9 mouse cellular contexts compared by ENCODE assay signal in genomic region chr11:85644027-85644747, GRCm38 (mm10).
DNase-seq lines count a peak whose midpoint lies in the region; ATAC-seq and TF ChIP-seq lines count a peak whose summit lies in the region.
"Had no signal": no experiment of that assay in that cellular context is flagged by ENCODE, and none has a peak within 500 bp of the region (broad histone marks: within the 10 kb centered on the region; RNA-seq: fewer than 3 reads in every experiment).

No protein-coding gene starts in this region.

- DNase-seq in heart, embryonic 10.5 days (ENCODE audit: low spot score) = no peak
- no peak for DNase-seq in heart, adult 2 months
- DNase-seq in lung, postnatal 0 days (ENCODE audit: low spot score) = no peak
- DNase-seq in lung, postnatal 36 days = no peak
- DNase-seq in frontal cortex, postnatal 25 days (ENCODE audit: low spot score in 2 of 2) = no peak
- DNase-seq in thymus, postnatal 25 days = no peak

- intact Hi-C loops in heart, adult 2 months (cut with DNase I) = loop anchor here (5.0 kb wide), 1 partner anchor 178 kb away; no protein-coding TSS in a partner anchor

- WGBS in heart, embryonic 10.5 days = 40% methylated on average over 12 of the region's 12 CpGs
- WGBS in heart, adult 2 months = 66% methylated on average over 12 of the region's 12 CpGs
- 38% methylated on average over 12 of the region's 12 CpGs for WGBS in lung, postnatal 0 days
- WGBS in intestine, embryonic 15.5 days = 49% methylated on average over 12 of the region's 12 CpGs

- H3K9me3 ChIP-seq in heart, embryonic 10.5 days = no peaks in the 10 kb centered on the region
- H3K9me3 ChIP-seq in lung, postnatal 0 days (ENCODE audit: low read length) = no peaks in the 10 kb centered on the region
- no peaks in the 10 kb centered on the region for H3K9me3 ChIP-seq in intestine, embryonic 15.5 days

- H3K27me3 ChIP-seq in heart, embryonic 10.5 days (ENCODE audit: insufficient read depth, poor library complexity, severe bottlenecking) = no peaks in the 10 kb centered on the region
- H3K27me3 ChIP-seq in heart, adult 2 months (ENCODE audit: control insufficient read depth, insufficient read depth, low read length) = no peaks in the 10 kb centered on the region
- H3K27me3 ChIP-seq in lung, postnatal 0 days (replicated peaks; ENCODE audit: insufficient read depth, low read length) = no peaks in the 10 kb centered on the region
- no peaks in the 10 kb centered on the region for H3K27me3 ChIP-seq in intestine, embryonic 15.5 days (replicated peaks)

- no peak overlapping the region for H3K9ac ChIP-seq in heart, adult 2 months (ENCODE audit: low read depth, low read length)
- no peak overlapping the region for H3K9ac ChIP-seq in lung, postnatal 0 days (replicated peaks; ENCODE audit: low read depth)
- no peak overlapping the region for H3K9ac ChIP-seq in intestine, embryonic 15.5 days

- H3K4me1 ChIP-seq in heart, embryonic 10.5 days = peaks cover 52% of the 10 kb centered on the region
- no peaks in the 10 kb centered on the region for H3K4me1 ChIP-seq in heart, adult 2 months (ENCODE audit: control insufficient read depth, insufficient read depth, low read length)
- H3K4me1 ChIP-seq in lung, postnatal 0 days (ENCODE audit: insufficient read depth, low read depth, low read length) = no peaks in the 10 kb centered on the region
- H3K4me1 ChIP-seq in intestine, embryonic 15.5 days (replicated peaks) = peaks cover 12% of the 10 kb centered on the region

- no peak for TF ChIP-seq CTCF in heart, adult 2 months (IDR thresholded peaks at IDR 0.05)
- TF ChIP-seq CTCF in lung, postnatal 0 days (IDR thresholded peaks at IDR 0.05) = peak; percentile 24; the same call in 1 of the 2 replicates

- H3K4me3 ChIP-seq in heart, embryonic 10.5 days = 0 out of 2 replicates have a peak overlapping the region, but pooled peaks have one; percentile 12
- no peak overlapping the region for H3K4me3 ChIP-seq in heart, adult 2 months
- H3K4me3 ChIP-seq in lung, postnatal 0 days (ENCODE audit: low read depth, low read length) = no peak overlapping the region
- no peak overlapping the region for H3K4me3 ChIP-seq in intestine, embryonic 15.5 days (replicated peaks)
- H3K4me3 ChIP-seq: myocyte had no signal

- H3K27ac ChIP-seq in heart, embryonic 10.5 days = peak overlapping the region; percentile 79
- no peak overlapping the region for H3K27ac ChIP-seq in heart, adult 2 months
- H3K27ac ChIP-seq in lung, postnatal 0 days (ENCODE audit: low read length) = peak overlapping the region; percentile 69
- H3K27ac ChIP-seq in intestine, embryonic 15.5 days = peak overlapping the region; percentile 54; the same call in 1 of the 2 replicates

- H3K36me3 ChIP-seq in heart, embryonic 10.5 days = no peaks in the 10 kb centered on the region
- H3K36me3 ChIP-seq in heart, adult 2 months (ENCODE audit: control insufficient read depth, insufficient read depth, low read length) = no peaks in the 10 kb centered on the region
- H3K36me3 ChIP-seq in lung, postnatal 0 days (ENCODE audit: insufficient read depth, low read length) = no peaks in the 10 kb centered on the region
- no peaks in the 10 kb centered on the region for H3K36me3 ChIP-seq in intestine, embryonic 15.5 days

- TF ChIP-seq POLR2A in heart, adult 2 months (IDR thresholded peaks at IDR 0.05; ENCODE audit: insufficient read depth, low read depth, low read length) = no peak

- no peak overlapping the region for H3K4me2 ChIP-seq in lung, postnatal 0 days (replicated peaks; ENCODE audit: low read depth, low read length)
- H3K4me2 ChIP-seq in intestine, embryonic 15.5 days (replicated peaks) = no peak overlapping the region

- H3K79me2 ChIP-seq in heart, adult 2 months (replicated peaks; ENCODE audit: control insufficient read depth, insufficient read depth, low read length) = no peaks in the 10 kb centered on the region

- peak; percentile 60 for ATAC-seq in lung, postnatal 0 days
- peak; percentile 57 for ATAC-seq in intestine, embryonic 15.5 days
- ATAC-seq in megakaryocyte progenitor cell, adult 5-6 weeks (replicated peaks; ENCODE audit: poor library complexity) = peak; percentile 83

- no peak for TF ChIP-seq EP300 in heart, adult 2 months (IDR thresholded peaks at IDR 0.05; ENCODE audit: insufficient read depth, low read depth, low read length)
- TF ChIP-seq EP300 in lung, postnatal 0 days (IDR thresholded peaks at IDR 0.05) = no peak
